Mouse (Mus musculus): Measurements from ENCODE around the gene Asic3. TPM values are rescaled to one million over a fixed set of nuclear protein-coding genes. Genes with fewer than 3 reads are reported as not detected.
"Not testable (repeated sequence)": the region's sequence is repeated elsewhere in the genome, so short reads cannot be mapped to it uniquely, and the experiment has no call there.

Gene Asic3
- polyA plus RNA-seq, 1 experiment from 2014 or later: 0.20 TPM

GRCm38 (mm10) chr5:24392724-24393123 lies 20.5 kb upstream of the Asic3 start:
- Histone ChIP-seq H3K27ac (no peak overlapping the region), H3K4me1 (replicated peaks) (peaks cover 34% of the 10 kb centered on the region), H3K9me3 (no peaks in the 10 kb centered on the region), H3K27me3 (ENCODE audit: insufficient read depth, poor library complexity, severe bottlenecking) (peaks cover 41% of the 10 kb centered on the region), H3K36me3 (peaks cover 7% of the 10 kb centered on the region; the same call in 1 of the 2 replicates), H3K4me3 (no peak overlapping the region)
- DNase-seq (ENCODE audit: low spot score): no peak
- 78% methylated on average over 7 of the region's 7 CpGs for WGBS

DNA sequence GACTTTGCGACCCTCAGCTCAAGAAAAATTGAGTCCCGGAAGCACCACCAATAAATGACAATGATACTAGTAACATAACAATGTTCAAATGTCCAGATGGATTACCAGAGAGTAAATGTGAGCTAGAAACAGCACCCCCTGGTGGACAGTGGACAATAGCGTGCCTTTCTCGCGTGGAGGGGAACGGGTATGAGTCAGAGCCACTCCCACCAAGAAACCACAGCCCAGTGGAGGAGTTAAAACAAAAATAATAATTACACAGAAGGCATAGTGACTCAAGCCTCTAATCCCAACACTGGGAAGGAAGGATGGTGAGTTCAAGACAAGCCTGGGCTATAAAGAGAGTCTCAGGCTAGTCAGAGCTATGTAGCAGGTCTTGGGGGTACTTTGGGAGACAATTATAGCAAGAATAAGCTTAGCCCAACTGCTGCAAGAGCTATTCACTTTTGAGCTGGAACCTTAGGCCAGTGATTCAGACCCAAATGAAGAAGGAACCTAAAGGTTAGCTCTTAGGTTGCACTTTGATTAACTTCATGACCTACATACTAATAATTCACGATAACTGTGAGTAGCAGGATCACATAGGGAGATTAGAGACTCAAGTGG lies 19.7 kb upstream of the Asic3 start, which contains the start of gene Abcb8:
Gene Abcb8, plus strand, starts transcription at position 272 of the 606 bp plus-strand sequence.
- Histone ChIP-seq H3K4me3 (peak within 1 kb of the TSS; percentile 61), H3K27ac (peak within 1 kb of the TSS; percentile 93), H3K36me3 (peaks cover 7% of the 10 kb centered on the region; the same call in 1 of the 2 replicates), H3K9me3 (no peaks in the 10 kb centered on the region), H3K27me3 (ENCODE audit: insufficient read depth, poor library complexity, severe bottlenecking) (peaks cover 33% of the 10 kb centered on the region), H3K4me1 (replicated peaks) (peaks cover 27% of the 10 kb centered on the region)
- peak; percentile 79 for DNase-seq (ENCODE audit: low spot score)
- WGBS: 22% methylated on average over 7 of the region's 7 CpGs

DNA sequence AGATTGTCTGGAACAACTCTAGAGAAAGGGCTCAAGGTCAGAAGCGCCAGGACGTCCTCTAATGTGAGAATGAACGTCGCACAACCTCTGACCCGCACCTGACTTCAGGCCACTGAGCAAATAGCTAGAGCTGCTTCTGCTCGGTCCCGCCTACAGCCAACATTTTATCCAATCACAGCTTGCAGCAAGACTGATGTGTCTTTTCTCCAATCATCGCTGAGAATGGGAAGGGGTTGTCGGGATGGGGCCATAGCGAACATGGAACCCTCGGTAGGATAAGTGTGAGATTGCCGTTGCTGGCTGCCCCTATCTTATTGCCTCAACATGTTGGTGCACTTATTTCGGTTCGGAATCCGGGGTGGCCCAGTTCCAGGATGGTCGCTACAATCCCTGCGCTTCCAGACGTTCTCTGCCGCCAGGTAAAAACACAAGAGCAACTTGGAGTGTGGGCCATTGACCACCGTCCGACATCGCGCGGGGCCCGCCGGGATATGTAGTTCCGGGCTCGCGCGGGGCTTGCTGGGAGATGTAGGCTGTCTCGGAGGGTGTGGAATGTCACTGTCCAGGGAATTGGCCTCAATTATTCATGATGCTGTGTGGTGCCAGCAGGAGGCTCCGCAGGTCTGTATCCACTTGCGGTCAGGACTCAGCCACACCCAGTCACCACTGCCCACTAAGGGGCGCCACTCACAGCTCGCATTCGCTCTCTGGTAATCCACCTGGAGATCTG lies 18.9 kb upstream of the Asic3 start:
- H3K27ac ChIP-seq: peak overlapping the region; percentile 93
- peaks cover 21% of the 10 kb centered on the region for H3K4me1 ChIP-seq (replicated peaks)
- H3K36me3 ChIP-seq: peaks cover 7% of the 10 kb centered on the region; the same call in 1 of the 2 replicates
- peak overlapping the region; percentile 61 for H3K4me3 ChIP-seq
- H3K27me3 ChIP-seq (ENCODE audit: insufficient read depth, poor library complexity, severe bottlenecking): peaks cover 25% of the 10 kb centered on the region
- DNase-seq (ENCODE audit: low spot score): peak; percentile 95
- WGBS: 2% methylated on average over 36 of the region's 36 CpGs
- no peaks in the 10 kb centered on the region for H3K9me3 ChIP-seq

DNA sequence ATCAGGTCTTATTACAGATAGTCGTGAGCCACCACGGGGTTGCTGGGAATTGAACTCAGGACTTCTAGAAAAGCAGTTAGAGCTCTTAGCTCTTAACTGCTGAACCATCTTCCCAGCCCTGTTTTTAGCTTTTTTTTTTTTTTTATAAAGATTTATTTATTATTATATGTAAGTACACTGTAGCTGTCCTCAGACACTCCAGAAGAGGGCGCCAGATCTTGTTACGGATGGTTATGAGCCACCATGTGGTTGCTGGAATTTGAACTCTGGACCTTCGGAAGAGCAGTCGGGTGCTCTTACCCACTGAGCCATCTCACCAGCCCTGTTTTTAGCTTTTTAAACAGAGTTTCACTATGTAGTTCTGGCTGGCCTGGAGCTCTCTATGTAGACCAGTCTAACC lies 16.9 kb upstream of the Asic3 start:
- not testable (repeated sequence) for H3K4me3 ChIP-seq; H3K9me3 ChIP-seq; H3K27me3 ChIP-seq (ENCODE audit: insufficient read depth, poor library complexity, severe bottlenecking); H3K27ac ChIP-seq; DNase-seq (ENCODE audit: low spot score)
- WGBS: 88% methylated on average over 6 of the region's 6 CpGs
- peaks cover 21% of the 10 kb centered on the region for H3K4me1 ChIP-seq (replicated peaks)
- H3K36me3 ChIP-seq: peaks cover 23% of the 10 kb centered on the region

GRCm38 (mm10) chr5:24399686-24400085 lies 13.5 kb upstream of the Asic3 start:
- no peak overlapping the region for H3K27ac ChIP-seq
- peaks cover 14% of the 10 kb centered on the region for H3K4me1 ChIP-seq (replicated peaks)
- H3K36me3 ChIP-seq: peaks cover 55% of the 10 kb centered on the region
- no peaks in the 10 kb centered on the region for H3K27me3 ChIP-seq (ENCODE audit: insufficient read depth, poor library complexity, severe bottlenecking)
- H3K4me3 ChIP-seq: no peak overlapping the region
- 89% methylated on average over 10 of the region's 10 CpGs for WGBS
- DNase-seq (ENCODE audit: low spot score): no peak
- H3K9me3 ChIP-seq: no peaks in the 10 kb centered on the region

- H3K9me3 ChIP-seq: no peaks in the 10 kb centered on the region
- H3K27ac ChIP-seq: no peak overlapping the region
- DNase-seq (ENCODE audit: low spot score): no peak
- H3K36me3 ChIP-seq: peaks cover 61% of the 10 kb centered on the region
- WGBS: 86% methylated on average over 11 of the region's 11 CpGs
- no peak overlapping the region for H3K4me3 ChIP-seq
- H3K4me1 ChIP-seq (replicated peaks): peaks cover 8% of the 10 kb centered on the region; the same call in 1 of the 2 replicates
- H3K27me3 ChIP-seq (ENCODE audit: insufficient read depth, poor library complexity, severe bottlenecking): no peaks in the 10 kb centered on the region
These were observed 12.8 kb upstream of the Asic3 start for GRCm38 (mm10) chr5:24400362-24400761.

GRCm38 (mm10) chr5:24400911-24401605 lies 12.1 kb upstream of the Asic3 start:
- peaks cover 68% of the 10 kb centered on the region for H3K36me3 ChIP-seq
- H3K4me1 ChIP-seq (replicated peaks): peaks cover 8% of the 10 kb centered on the region; the same call in 1 of the 2 replicates
- H3K4me3 ChIP-seq: no peak overlapping the region

GRCm38 (mm10) chr5:24401969-24402368 lies 11.2 kb upstream of the Asic3 start:
- Histone ChIP-seq H3K4me3 (no peak overlapping the region), H3K36me3 (peaks cover 72% of the 10 kb centered on the region), H3K4me1 (replicated peaks) (peaks cover 8% of the 10 kb centered on the region; the same call in 1 of the 2 replicates), H3K9me3 (no peaks in the 10 kb centered on the region), H3K27ac (no peak overlapping the region), H3K27me3 (ENCODE audit: insufficient read depth, poor library complexity, severe bottlenecking) (no peaks in the 10 kb centered on the region)
- DNase-seq (ENCODE audit: low spot score): no peak
- 82% methylated on average over 9 of the region's 9 CpGs for WGBS

More at GRCm38 (mm10) chr5:24400911-24401605, 12.1 kb upstream of the Asic3 start:
- Histone ChIP-seq H3K9me3 (no peaks in the 10 kb centered on the region), H3K27me3 (ENCODE audit: insufficient read depth, poor library complexity, severe bottlenecking) (no peaks in the 10 kb centered on the region), H3K27ac (no peak overlapping the region)
- 91% methylated on average over 5 of the region's 5 CpGs for WGBS
- no peak for DNase-seq (ENCODE audit: low spot score)

GRCm38 (mm10) chr5:24404594-24405360 lies 8.4 kb upstream of the Asic3 start:
- Histone ChIP-seq H3K27ac (no peak overlapping the region), H3K9me3 (no peaks in the 10 kb centered on the region), H3K4me3 (no peak overlapping the region), H3K36me3 (peaks cover 93% of the 10 kb centered on the region), H3K27me3 (ENCODE audit: insufficient read depth, poor library complexity, severe bottlenecking) (no peaks in the 10 kb centered on the region), H3K4me1 (replicated peaks) (peaks cover 7% of the 10 kb centered on the region; the same call in 1 of the 2 replicates)
- DNase-seq (ENCODE audit: low spot score): no peak
- WGBS: 78% methylated on average over 6 of the region's 6 CpGs

DNA sequence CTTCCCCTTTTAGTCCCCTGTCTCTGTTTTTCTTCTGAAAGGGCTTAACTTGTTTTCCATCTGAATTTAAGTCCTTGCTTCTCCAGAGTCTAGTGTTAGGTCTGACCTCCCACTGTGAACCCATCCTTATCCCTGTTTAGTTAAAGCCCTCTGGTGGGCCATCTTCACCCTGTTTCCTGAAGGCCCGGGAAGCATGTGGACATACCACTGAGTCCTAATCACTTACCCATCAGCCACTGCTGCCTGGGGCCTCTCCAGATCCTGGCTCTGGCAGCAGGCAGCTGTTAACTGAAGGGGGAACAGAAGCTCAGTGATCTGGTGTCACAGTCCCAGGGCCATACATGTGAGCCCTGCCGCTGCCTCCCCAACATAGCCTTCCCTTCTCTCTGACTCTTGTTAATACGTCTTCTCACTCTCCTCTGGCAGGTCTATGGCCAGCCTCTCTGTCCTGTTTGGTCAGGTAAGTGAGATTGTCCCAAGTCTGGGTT lies 7.8 kb upstream of the Asic3 start:
- 69% methylated on average over 3 of the region's 3 CpGs for WGBS
- DNase-seq (ENCODE audit: low spot score): no peak
- Histone ChIP-seq H3K4me3 (no peak overlapping the region), H3K27ac (no peak overlapping the region), H3K9me3 (no peaks in the 10 kb centered on the region), H3K36me3 (peaks cover 86% of the 10 kb centered on the region), H3K27me3 (ENCODE audit: insufficient read depth, poor library complexity, severe bottlenecking) (no peaks in the 10 kb centered on the region), H3K4me1 (replicated peaks) (peaks cover under 1% of the 10 kb centered on the region; the same call in 1 of the 2 replicates)

GRCm38 (mm10) chr5:24408651-24409050 lies 4.5 kb upstream of the Asic3 start:
- Histone ChIP-seq H3K27me3 (ENCODE audit: insufficient read depth, poor library complexity, severe bottlenecking) (0 out of 2 replicates have a peak, but pooled peaks cover 2% of the 10 kb centered on the region), H3K4me1 (replicated peaks) (peaks cover 8% of the 10 kb centered on the region), H3K27ac (no peak overlapping the region), H3K9me3 (no peaks in the 10 kb centered on the region), H3K4me3 (no peak overlapping the region), H3K36me3 (peaks cover 55% of the 10 kb centered on the region)
- WGBS: 94% methylated on average over 13 of the region's 13 CpGs
- DNase-seq (ENCODE audit: low spot score): no peak

DNA sequence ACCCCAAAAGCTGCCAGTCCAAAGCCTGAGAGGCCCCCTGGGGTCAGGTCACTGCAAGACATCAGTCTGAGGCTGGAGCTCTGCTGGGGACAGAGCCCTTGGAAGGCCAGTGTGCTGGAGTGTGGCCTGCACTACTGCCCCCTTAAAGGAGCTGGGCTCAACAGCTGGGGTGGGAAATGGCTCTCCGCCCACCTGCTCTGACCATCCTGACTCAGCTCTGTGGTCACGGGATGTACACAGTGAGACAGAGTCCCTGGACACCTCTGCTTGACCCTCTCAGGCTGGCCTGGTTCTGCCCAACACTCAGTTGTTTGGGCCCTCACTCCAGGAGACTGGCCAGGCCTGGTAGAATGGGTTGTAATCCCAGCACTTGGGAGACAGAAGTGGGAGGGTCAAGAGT lies 3.7 kb upstream of the Asic3 start:
- H3K27me3 ChIP-seq (ENCODE audit: insufficient read depth, poor library complexity, severe bottlenecking): 0 out of 2 replicates have a peak, but pooled peaks cover 9% of the 10 kb centered on the region
- WGBS: 78% methylated on average over 2 of the region's 2 CpGs
- H3K36me3 ChIP-seq: peaks cover 48% of the 10 kb centered on the region
- DNase-seq (ENCODE audit: low spot score): no peak
- peaks cover 11% of the 10 kb centered on the region for H3K4me1 ChIP-seq (replicated peaks)
- H3K4me3 ChIP-seq: no peak overlapping the region
- H3K9me3 ChIP-seq: no peaks in the 10 kb centered on the region
- H3K27ac ChIP-seq: no peak overlapping the region
